Mouse (Mus musculus) liver, embryonic 16.5 days (tissue): ENCODE results near the gene Cops9. TPM values are rescaled to one million over a fixed set of nuclear protein-coding genes. Genes with fewer than 3 reads are reported as not detected.
A peak's percentile ranks its signal among the peaks of the same experiment; 100 is the strongest.

Source experiments
- ATAC-seq: fragments of 200-750 bp; cut with Nextera tagmentation; 2 replicates; pipeline ENCODE4 v1.8.0; 2017; ENCODE audit warnings: low read depth, mild to moderate bottlenecking, moderate number of reproducible peaks, moderate library complexity
- H3K27ac ChIP-seq: fragments of 300-500 bp; sonication (generic); 2 replicates; pipeline ENCODE4 v1.5.1; 2014; ENCODE audit warnings: mild to moderate bottlenecking, low read length
- H3K27me3 ChIP-seq: fragments of 300-500 bp; sonication (generic); 2 replicates; pipeline ENCODE4 v1.6.1; 2014; ENCODE audit warnings: low read depth, low read length, mixed read lengths; ENCODE audit not compliant: control insufficient read depth, insufficient read depth
- H3K36me3 ChIP-seq: fragments of 300-500 bp; sonication (generic); 2 replicates; pipeline ENCODE4 v1.6.1; 2014; ENCODE audit warnings: mild to moderate bottlenecking; ENCODE audit not compliant: control insufficient read depth, insufficient read depth
- H3K4me1 ChIP-seq: fragments of 300-500 bp; sonication (generic); 2 replicates; pipeline ENCODE4 v1.6.1; 2014; ENCODE audit warnings: low read depth, low read length, mixed read lengths; ENCODE audit not compliant: control insufficient read depth
- H3K4me2 ChIP-seq: fragments of 300-500 bp; sonication (generic); 2 replicates; pipeline ENCODE4 v1.6.1; 2014; ENCODE audit warnings: low read depth, low read length, mixed read lengths
- H3K4me3 ChIP-seq: fragments of 300-500 bp; sonication (generic); 2 replicates; pipeline ENCODE4 v1.5.1; 2014; ENCODE audit warnings: low read depth, mild to moderate bottlenecking, low read length
- H3K9ac ChIP-seq: fragments of 300-500 bp; sonication (generic); 2 replicates; pipeline ENCODE4 v1.6.1; 2014; ENCODE audit warnings: low read depth, low read length
- H3K9me3 ChIP-seq: fragments of 300-500 bp; sonication (generic); replicated peaks from 2 replicates; pipeline ENCODE4 v1.6.1; 2016; ENCODE audit warnings: low read length; ENCODE audit not compliant: control insufficient read depth
- WGBS: fragments of 180-500 bp; shearing (Covaris S2); extraction: QIAGEN DNeasy Blood & Tissue Kit; methylation state at CpG from one replicate; pipeline ENCODE4 v1.1.7; 2014; ENCODE audit not compliant: insufficient replicate concordance; 5-methylcytosine and 5-hydroxymethylcytosine counted together
- polyA plus RNA-seq: library from polyadenylated mRNA; unstranded; fragments of >200 nt; fragmentation: Nextera tagmentation; extraction: Ambion mirVana; gene quantifications from 2 replicates; pipeline ENCODE4 v1.2.1, GENCODE M21; 2015

The Cops9 gene
- polyA plus RNA-seq, 1 experiment from 2014 or later, result 161 TPM

DNA sequence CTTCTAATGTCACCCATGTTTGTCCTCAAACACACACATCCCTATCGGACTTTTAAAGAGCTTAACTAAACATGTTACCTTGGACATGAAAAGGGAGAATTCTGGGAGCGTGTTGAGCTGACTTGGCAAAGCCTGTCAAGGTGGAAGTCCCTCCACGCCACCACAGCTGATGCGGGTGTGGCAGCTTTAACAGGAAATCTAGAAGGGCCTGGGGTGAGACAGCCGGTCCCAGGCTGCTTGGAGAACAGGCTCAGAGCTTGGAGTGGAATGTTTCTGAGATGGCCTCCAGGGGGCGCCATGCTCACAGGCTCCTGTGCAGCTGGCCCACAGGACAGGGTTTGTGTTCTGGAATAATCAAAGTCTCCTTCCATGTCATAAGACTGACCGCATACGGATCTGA, 6.9 kb upstream of the Cops9 start, which contains the start of gene Otos:
Gene Otos, minus strand, starts transcription at position 169 of the 400 bp plus-strand sequence.
- WGBS, result 19% methylated on average over 8 of the region's 8 CpGs
- H3K27me3 ChIP-seq, result no peaks in the 10 kb centered on the region
- H3K4me2 ChIP-seq, result peak within 1 kb of the TSS; percentile 41
- no peak for ATAC-seq
- no peak within 1 kb of the TSS for H3K9ac ChIP-seq
- H3K4me1 ChIP-seq, result peaks cover 3% of the 10 kb centered on the region
- H3K4me3 ChIP-seq, result no peak within 1 kb of the TSS
- no peaks in the 10 kb centered on the region for H3K36me3 ChIP-seq
- H3K27ac ChIP-seq, result no peak within 1 kb of the TSS
- no peaks in the 10 kb centered on the region for H3K9me3 ChIP-seq

DNA sequence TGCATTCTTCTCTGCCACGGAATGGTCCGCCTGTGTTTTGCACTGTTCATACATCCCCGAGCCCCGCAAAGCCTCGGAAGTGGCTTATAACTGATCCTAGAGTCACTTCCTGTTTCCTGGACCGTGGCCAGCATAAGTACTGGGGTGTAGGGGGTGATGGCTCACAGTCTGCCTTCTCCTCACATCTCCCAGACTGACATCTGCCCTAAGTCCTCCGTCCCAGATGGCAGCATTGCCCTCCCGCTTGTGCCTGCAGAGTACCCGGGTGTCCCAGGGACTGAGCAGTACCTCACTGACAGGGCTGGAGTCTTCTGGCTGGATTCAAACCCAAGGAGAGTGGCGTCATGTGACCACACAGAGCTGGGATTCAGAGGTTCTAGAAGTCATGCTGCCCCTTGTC, 6.4 kb upstream of the Cops9 start:
- Histone ChIP-seq H3K4me1 (peaks cover 3% of the 10 kb centered on the region), H3K9me3 (no peaks in the 10 kb centered on the region), H3K27me3 (no peaks in the 10 kb centered on the region), H3K4me3 (no peak overlapping the region), H3K9ac (no peak overlapping the region), H3K36me3 (no peaks in the 10 kb centered on the region), H3K4me2 (peak overlapping the region; percentile 41), H3K27ac (no peak overlapping the region)
- 12% methylated on average over 10 of the region's 10 CpGs for WGBS
- ATAC-seq, result no peak

DNA sequence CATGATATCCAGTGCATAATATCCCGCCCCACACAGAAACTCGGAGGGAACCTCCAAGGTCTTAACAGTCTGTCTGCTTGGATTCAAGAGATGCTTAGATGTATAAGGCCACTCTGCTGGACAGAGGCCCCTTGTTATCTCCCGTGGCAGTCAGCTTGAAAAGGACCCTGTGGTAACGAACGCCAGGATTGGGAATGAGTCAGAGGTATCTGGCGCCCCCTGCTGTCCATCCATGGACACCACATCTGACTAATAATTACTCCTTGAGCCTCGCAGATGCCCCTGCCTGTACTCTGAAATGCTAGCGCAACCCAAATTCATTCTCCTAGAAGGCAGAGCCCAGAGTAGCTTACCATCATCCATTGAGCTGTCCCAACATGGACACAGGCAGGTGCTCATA, 6.0 kb upstream of the Cops9 start:
- 7% methylated on average over 8 of the region's 8 CpGs for WGBS

DNA sequence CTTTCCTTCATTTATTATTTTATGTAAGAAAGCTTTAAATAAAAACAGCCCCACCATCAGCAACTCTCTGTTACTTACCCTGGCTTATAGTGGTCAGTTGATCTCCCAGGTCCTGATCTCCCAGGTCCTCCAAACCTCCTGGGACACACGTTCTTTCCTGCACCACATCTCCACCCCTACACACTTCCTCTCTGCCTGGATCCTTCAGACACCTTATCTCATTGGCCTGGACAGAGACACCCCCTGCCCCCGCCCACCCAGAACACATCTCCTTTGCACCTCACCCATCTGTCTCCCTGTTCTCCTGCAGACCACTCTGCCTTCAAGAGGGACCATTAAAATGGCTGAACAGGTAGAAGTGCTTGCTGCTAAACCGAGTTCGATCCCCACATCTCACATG, 5.2 kb upstream of the Cops9 start:
- 46% methylated on average over 4 of the region's 4 CpGs for WGBS
- H3K4me1 ChIP-seq, result peaks cover 7% of the 10 kb centered on the region
- H3K27me3 ChIP-seq, result no peaks in the 10 kb centered on the region
- no peak overlapping the region for H3K9ac ChIP-seq
- no peak overlapping the region for H3K4me3 ChIP-seq
- no peak overlapping the region for H3K27ac ChIP-seq
- no peak overlapping the region for H3K4me2 ChIP-seq
- no peak for ATAC-seq
- no peaks in the 10 kb centered on the region for H3K36me3 ChIP-seq
- H3K9me3 ChIP-seq, result no peaks in the 10 kb centered on the region

More for the DNA sequence above, 6.0 kb upstream of the Cops9 start:
- peaks cover 3% of the 10 kb centered on the region for H3K4me1 ChIP-seq
- ATAC-seq, result peak; percentile 37; the same call in 1 of the 2 replicates
- H3K9ac ChIP-seq, result no peak overlapping the region
- no peaks in the 10 kb centered on the region for H3K27me3 ChIP-seq
- no peaks in the 10 kb centered on the region for H3K36me3 ChIP-seq
- no peak overlapping the region for H3K4me3 ChIP-seq
- H3K27ac ChIP-seq, result no peak overlapping the region
- H3K4me2 ChIP-seq, result peak overlapping the region; percentile 41
- no peaks in the 10 kb centered on the region for H3K9me3 ChIP-seq

DNA sequence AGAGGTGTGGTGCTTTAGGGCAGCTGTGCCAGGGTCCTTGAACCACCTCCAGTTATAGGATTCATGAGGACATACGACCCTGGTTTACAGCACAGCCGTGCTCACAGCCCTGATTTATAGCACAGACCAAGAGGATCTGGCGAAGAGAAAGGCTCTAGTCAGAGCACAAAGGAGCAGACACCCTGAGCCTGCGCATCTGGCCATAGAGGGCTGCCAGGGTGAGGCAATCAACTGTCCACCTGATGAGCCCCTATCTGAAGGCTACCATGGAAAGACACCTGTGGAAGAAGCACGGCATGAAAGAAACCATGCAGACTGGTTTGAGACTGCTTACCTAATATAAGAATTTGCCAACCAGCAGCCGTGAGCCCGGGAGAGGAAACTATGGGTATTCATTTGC, 4.8 kb upstream of the Cops9 start:
- Histone ChIP-seq H3K9me3 (no peaks in the 10 kb centered on the region), H3K27ac (no peak overlapping the region), H3K4me2 (no peak overlapping the region), H3K27me3 (no peaks in the 10 kb centered on the region), H3K9ac (no peak overlapping the region), H3K4me3 (no peak overlapping the region), H3K4me1 (peaks cover 9% of the 10 kb centered on the region), H3K36me3 (no peaks in the 10 kb centered on the region)
- no peak for ATAC-seq
- 61% methylated on average over 7 of the region's 7 CpGs for WGBS

DNA sequence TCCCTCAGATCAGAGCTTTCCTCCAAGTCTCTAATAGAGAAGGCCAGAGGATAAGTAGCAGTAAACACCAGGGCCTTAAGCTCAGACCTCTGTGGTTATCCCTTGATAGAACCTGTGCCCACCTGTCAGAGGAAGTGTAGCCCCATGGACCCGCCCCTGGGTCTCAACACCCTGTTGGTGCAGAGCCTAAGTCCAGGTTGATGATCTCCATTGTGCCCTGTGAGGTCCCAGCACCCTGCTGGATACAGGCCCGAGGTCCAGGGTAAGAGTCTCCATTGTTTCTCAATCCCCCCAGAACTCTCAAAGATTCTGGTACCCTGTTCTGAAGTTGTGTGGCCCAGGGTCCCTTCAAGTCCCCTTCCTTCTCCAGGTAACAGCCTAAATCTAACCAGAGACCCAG, 4.3 kb upstream of the Cops9 start:
- Histone ChIP-seq H3K4me1 (peaks cover 9% of the 10 kb centered on the region), H3K9ac (no peak overlapping the region), H3K4me3 (no peak overlapping the region), H3K9me3 (no peaks in the 10 kb centered on the region), H3K27me3 (no peaks in the 10 kb centered on the region), H3K4me2 (no peak overlapping the region), H3K36me3 (no peaks in the 10 kb centered on the region), H3K27ac (no peak overlapping the region)
- WGBS, result 37% methylated on average over 2 of the region's 2 CpGs
- no peak for ATAC-seq

DNA sequence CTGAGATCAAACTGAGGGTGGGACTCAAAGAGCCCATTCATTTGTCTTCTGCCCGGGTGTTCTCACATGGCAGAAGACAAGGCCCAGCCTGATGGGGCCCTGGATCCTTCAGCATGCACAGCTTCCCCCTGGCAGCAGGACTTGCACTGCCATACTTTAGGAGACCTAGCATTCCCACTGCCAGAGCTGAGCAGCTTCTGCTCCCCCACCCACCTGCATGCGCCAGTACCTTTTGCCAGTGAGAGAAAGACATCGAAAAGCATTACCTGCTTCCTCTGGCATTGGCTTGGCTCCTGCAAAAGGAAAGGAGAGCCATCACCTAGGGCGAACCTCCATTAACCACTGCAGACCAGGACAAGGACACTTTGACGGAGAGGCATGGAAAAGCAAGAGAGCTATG, 3.1 kb upstream of the Cops9 start:
- Histone ChIP-seq H3K27me3 (no peaks in the 10 kb centered on the region), H3K36me3 (no peaks in the 10 kb centered on the region), H3K9ac (no peak overlapping the region), H3K27ac (no peak overlapping the region), H3K4me2 (no peak overlapping the region), H3K4me1 (peaks cover 16% of the 10 kb centered on the region), H3K4me3 (no peak overlapping the region), H3K9me3 (no peaks in the 10 kb centered on the region)
- ATAC-seq, result no peak
- WGBS, result 71% methylated on average over 5 of the region's 5 CpGs

DNA sequence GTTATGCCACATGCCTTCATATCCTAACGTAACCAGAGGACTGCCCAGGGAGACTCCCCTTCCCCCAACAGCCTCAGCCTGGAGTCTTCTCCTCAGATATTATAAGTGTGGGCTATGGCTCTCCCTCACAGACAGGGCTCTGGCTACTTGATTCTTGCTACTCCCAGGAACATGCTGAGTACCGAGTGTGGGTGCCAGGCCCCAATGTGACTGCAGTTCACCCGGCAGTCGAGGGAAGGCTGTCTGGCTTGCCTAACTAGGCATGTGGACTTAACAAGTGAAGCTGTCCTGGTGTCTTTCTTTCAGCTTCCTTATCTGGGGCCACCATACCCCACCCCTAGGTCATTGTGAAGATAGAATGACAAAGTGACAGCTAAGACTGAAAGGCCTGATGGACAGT, 1.9 kb upstream of the Cops9 start:
- H3K4me3 ChIP-seq, result no peak overlapping the region
- H3K9ac ChIP-seq, result no peak overlapping the region
- no peak for ATAC-seq
- no peak overlapping the region for H3K4me2 ChIP-seq
- H3K36me3 ChIP-seq, result no peaks in the 10 kb centered on the region
- no peaks in the 10 kb centered on the region for H3K9me3 ChIP-seq
- WGBS, result 52% methylated on average over 4 of the region's 4 CpGs
- no peaks in the 10 kb centered on the region for H3K27me3 ChIP-seq
- H3K4me1 ChIP-seq, result peaks cover 16% of the 10 kb centered on the region
- no peak overlapping the region for H3K27ac ChIP-seq

DNA sequence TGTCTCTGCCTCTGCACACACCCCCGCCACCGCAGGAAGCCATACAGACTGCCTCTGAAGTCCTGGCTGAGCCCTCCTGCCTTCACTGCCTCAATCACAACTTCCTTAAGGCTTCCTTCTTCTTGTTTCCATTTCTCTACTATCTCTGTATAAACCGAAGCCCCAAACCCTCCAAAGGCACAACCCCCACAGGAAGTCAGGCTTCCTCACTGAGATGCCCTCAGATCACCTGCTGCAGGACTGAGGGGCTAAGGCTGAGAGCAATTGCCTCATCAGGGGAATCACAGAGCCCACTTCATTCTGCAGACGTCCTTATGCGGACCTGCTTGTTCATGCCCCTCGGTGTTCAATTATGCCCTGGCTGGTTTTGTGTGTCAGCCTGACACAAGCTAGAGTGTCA, 1.4 kb downstream of the Cops9 start:
- H3K27ac ChIP-seq, result 0 out of 2 replicates have a peak overlapping the region, but pooled peaks have one; percentile 33
- no peak overlapping the region for H3K9ac ChIP-seq
- no peaks in the 10 kb centered on the region for H3K27me3 ChIP-seq
- H3K4me2 ChIP-seq, result peak overlapping the region; percentile 63
- no peak for ATAC-seq
- 34% methylated on average over 6 of the region's 6 CpGs for WGBS
- peak overlapping the region; percentile 88; the same call in 1 of the 2 replicates for H3K4me3 ChIP-seq
- no peaks in the 10 kb centered on the region for H3K9me3 ChIP-seq
- H3K4me1 ChIP-seq, result peaks cover 13% of the 10 kb centered on the region
- H3K36me3 ChIP-seq, result no peaks in the 10 kb centered on the region; the same call in 1 of the 2 replicates
